Mouse (Mus musculus) hindbrain, embryonic 11.5 days (tissue): ENCODE results near the gene Nup62. TPM values are rescaled to one million over a fixed set of nuclear protein-coding genes. Genes with fewer than 3 reads are reported as not detected.

Experiments used
- ATAC-seq: fragments of 200-750 bp; cut with Nextera tagmentation; 2 replicates; pipeline ENCODE4 v1.8.0; 2017; ENCODE audit warnings: mild to moderate bottlenecking, moderate TSS enrichment, moderate library complexity; ENCODE audit not compliant: low FRiP score
- DNase-seq: peaks from one replicate; pipeline ENCODE4 v3.0.0-alpha.2; 2015; ENCODE audit warnings: low spot score
- H3K27ac ChIP-seq: fragments of 300-500 bp; sonication (generic); 2 replicates; pipeline ENCODE4 v1.5.1; 2014; ENCODE audit warnings: mild to moderate bottlenecking, low read depth, low read length
- H3K27me3 ChIP-seq: fragments of 300-500 bp; sonication (generic); 2 replicates; pipeline ENCODE4 v1.6.1; 2014; ENCODE audit warnings: mild to moderate bottlenecking, low read length, moderate library complexity, mixed read lengths; ENCODE audit not compliant: control insufficient read depth, insufficient read depth
- H3K36me3 ChIP-seq: fragments of 300-500 bp; sonication (generic); 2 replicates; pipeline ENCODE4 v1.6.1; 2014; ENCODE audit warnings: mild to moderate bottlenecking, low read length, moderate library complexity, mixed read lengths; ENCODE audit not compliant: control insufficient read depth, insufficient read depth
- H3K4me1 ChIP-seq: fragments of 300-500 bp; sonication (generic); replicated peaks from 2 replicates; pipeline ENCODE4 v1.6.1; 2014; ENCODE audit warnings: low read length, mixed read lengths; ENCODE audit not compliant: control insufficient read depth, insufficient read depth
- H3K4me2 ChIP-seq: fragments of 300-500 bp; sonication (generic); replicated peaks from 2 replicates; pipeline ENCODE4 v1.6.1; 2014; ENCODE audit warnings: mild to moderate bottlenecking, low read depth, low read length
- H3K4me3 ChIP-seq: fragments of 300-500 bp; sonication (generic); 2 replicates; pipeline ENCODE4 v1.5.1; 2014; ENCODE audit warnings: low read depth, low read length
- H3K9ac ChIP-seq: fragments of 300-500 bp; sonication (generic); 2 replicates; pipeline ENCODE4 v1.6.1; 2014; ENCODE audit warnings: low read depth, low read length
- H3K9me3 ChIP-seq: fragments of 300-500 bp; sonication (generic); 2 replicates; pipeline ENCODE4 v1.6.1; 2016; ENCODE audit warnings: low read length; ENCODE audit not compliant: control insufficient read depth
- WGBS: fragments of 180-500 bp; shearing (Covaris S2); extraction: QIAGEN DNeasy Blood & Tissue Kit; methylation state at CpG from one replicate; pipeline ENCODE4 v1.1.7; 2014; 5-methylcytosine and 5-hydroxymethylcytosine counted together
- polyA plus RNA-seq: library from polyadenylated mRNA; unstranded; fragments of >200 nt; fragmentation: Nextera tagmentation; extraction: Ambion mirVana; gene quantifications from 2 replicates; pipeline ENCODE4 v1.2.1, GENCODE M21; 2014

Gene Nup62
- polyA plus RNA-seq, 1 experiment from 2014 or later: 44.2 TPM

DNA sequence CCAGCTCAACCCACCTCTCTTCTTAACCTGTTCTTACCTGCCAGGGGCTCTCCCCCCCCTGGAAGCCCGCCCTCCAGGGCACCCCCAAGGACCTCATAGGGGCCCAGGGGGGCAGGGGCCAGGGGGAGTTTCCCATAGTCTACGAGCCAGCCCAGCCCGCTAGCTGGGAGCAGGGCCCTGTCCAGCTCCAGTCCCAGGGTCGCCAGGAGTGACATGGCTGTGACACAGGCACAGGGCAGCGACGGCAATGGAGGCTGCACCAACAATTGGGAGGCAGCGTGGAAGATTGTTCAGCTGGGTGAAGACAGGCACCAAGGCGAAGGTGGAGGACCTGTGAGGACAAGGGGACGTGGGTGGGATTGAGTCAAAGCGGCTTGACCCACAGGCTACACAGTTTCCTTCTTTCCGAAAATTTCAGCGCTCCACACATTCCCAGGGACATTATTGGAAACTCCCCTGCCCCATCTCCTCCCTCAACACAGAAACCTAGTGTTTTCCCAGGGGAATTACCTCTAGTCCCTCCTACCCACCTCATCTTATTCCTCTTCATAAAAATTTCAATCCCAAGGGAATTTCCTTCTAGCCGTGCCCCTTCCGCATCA, 835 bp upstream of the Nup62 start:
- H3K4me2 ChIP-seq: peak overlapping the region; percentile 28
- WGBS: 34% methylated on average over 14 of the region's 14 CpGs
- no peaks in the 10 kb centered on the region for H3K9me3 ChIP-seq
- H3K36me3 ChIP-seq: no peaks in the 10 kb centered on the region
- H3K9ac ChIP-seq: peak overlapping the region; percentile 35; the same call in 1 of the 2 replicates
- H3K4me1 ChIP-seq: peaks cover 17% of the 10 kb centered on the region
- peak overlapping the region; percentile 92 for H3K4me3 ChIP-seq
- H3K27me3 ChIP-seq: no peaks in the 10 kb centered on the region
- ATAC-seq: peak; percentile 13
- no peak for DNase-seq
- peak overlapping the region; percentile 93; the same call in 1 of the 2 replicates for H3K27ac ChIP-seq

DNA sequence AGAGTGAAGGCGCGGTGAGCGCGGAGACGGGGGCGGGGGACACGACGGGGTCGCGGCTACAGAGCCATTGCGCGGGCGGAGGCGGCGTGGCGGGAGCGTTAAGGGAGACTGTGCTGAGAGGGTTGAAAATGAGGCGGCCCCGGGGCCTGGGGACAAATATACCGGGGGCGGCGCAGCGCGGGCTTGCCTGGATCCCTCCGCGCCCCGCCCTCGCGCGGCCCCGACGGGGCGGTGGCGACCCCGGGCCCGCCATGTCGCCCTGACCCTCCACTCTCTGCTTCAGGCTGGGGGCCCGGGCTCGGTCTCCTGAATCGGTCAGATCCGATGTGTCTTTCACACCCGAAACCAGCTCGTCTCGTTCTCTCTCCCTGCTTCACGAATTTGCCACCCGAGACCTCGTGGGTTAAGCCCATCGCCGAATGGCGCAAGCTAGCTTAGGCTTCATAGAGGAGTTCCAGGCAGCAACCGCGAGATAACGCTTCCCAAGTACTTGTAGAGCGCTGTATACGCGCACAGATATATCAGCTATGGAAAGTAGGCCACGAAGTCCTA, 658 bp downstream of the Nup62 start, which contains the start of gene Atf5:
Atf5 (minus strand) TSS at position 189 of the 552 bp plus-strand sequence.
- Histone ChIP-seq H3K4me3 (peak within 1 kb of the TSS; percentile 92), H3K36me3 (no peaks in the 10 kb centered on the region), H3K4me2 (peak within 1 kb of the TSS; percentile 80), H3K4me1 (peaks cover 17% of the 10 kb centered on the region), H3K9me3 (no peaks in the 10 kb centered on the region), H3K27me3 (no peaks in the 10 kb centered on the region), H3K9ac (peak within 1 kb of the TSS; percentile 95), H3K27ac (peak within 1 kb of the TSS; percentile 93)
- ATAC-seq: peak; percentile 26
- peak; percentile 75 for DNase-seq
- 1% methylated on average over 52 of the region's 57 CpGs for WGBS

DNA sequence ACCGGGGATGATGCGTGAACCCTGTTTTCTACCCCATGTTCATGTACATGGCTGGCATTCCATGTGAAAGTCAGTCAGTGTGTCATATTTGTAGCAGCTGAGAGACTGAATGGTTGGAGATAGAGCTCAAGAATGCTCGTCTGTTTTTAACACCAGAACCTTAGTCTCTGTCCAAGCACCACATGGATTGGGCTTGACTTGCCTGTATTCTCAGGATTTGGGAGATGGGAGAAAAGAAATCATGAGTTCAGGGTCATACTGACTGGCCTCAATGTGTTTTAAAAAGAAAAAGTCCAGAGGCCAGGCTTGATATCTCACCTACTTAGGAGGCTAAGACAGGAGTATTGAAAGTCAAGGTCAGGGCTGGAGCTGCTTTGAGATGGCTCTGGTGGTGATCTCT, 1.6 kb downstream of the Nup62 start:
- DNase-seq: no peak
- WGBS: 25% methylated on average over 3 of the region's 3 CpGs
- Histone ChIP-seq H3K4me3 (peak overlapping the region; percentile 92), H3K9me3 (no peaks in the 10 kb centered on the region), H3K9ac (peak overlapping the region; percentile 95), H3K36me3 (no peaks in the 10 kb centered on the region), H3K27ac (no peak overlapping the region), H3K27me3 (no peaks in the 10 kb centered on the region), H3K4me1 (peaks cover 17% of the 10 kb centered on the region), H3K4me2 (peak overlapping the region; percentile 80)
- ATAC-seq: no peak

DNA sequence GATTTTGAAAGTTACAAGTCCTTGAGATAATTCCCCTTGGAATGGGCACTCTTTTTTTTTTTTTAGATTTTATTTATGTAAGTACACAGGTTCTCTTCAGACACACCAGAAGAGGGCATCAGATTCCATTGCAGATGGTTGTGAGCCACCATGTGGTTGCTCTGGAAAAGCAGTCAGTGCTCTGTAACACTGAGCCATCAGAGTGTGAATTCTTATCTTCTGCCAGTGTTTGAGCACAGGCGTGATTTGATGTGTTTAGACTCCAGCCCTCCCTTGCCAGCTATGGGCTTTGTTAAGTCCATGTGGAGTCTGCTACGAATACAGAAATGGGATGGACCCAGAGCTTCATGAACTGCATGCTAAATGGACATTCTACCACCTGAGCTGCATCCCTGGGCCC, 2.3 kb downstream of the Nup62 start:
- no peak for ATAC-seq
- Histone ChIP-seq H3K4me1 (peaks cover 17% of the 10 kb centered on the region), H3K4me2 (peak overlapping the region; percentile 80), H3K36me3 (no peaks in the 10 kb centered on the region), H3K4me3 (peak overlapping the region; percentile 92), H3K27me3 (no peaks in the 10 kb centered on the region), H3K27ac (no peak overlapping the region), H3K9me3 (no peaks in the 10 kb centered on the region), H3K9ac (0 out of 2 replicates have a peak overlapping the region, but pooled peaks have one; percentile 95)
- 39% methylated on average over 2 of the region's 2 CpGs for WGBS
- no peak for DNase-seq

DNA sequence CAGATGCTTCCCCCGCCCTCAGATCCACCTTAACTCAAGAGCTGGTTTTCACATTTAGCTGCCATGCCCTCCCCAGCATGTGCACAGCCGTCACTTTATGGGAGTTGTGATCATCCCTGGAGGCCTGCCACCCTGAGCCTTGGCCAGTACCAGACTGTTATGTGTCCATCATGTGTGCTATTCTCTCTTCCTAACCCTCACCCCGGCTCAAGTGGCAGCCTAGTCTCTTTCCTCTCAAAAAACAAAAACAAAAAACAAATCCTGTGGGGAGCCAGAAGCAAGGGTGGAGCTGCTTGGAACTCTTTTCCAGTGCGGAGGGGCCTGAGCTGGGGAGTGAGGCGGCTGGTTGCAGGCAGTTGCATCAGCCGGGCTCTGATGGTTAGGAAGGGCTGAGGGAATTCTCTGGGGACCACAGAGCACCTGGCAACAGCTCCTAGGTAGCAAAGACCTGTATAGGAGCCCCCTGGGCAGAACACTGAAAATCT, 2.9 kb downstream of the Nup62 start:
- peak overlapping the region; percentile 92 for H3K4me3 ChIP-seq
- peak; percentile 22 for DNase-seq
- H3K4me1 ChIP-seq: peaks cover 17% of the 10 kb centered on the region
- no peaks in the 10 kb centered on the region for H3K27me3 ChIP-seq
- 58% methylated on average over 6 of the region's 6 CpGs for WGBS
- H3K9me3 ChIP-seq: no peaks in the 10 kb centered on the region
- ATAC-seq: no peak
- peak overlapping the region; percentile 21; the same call in 1 of the 2 replicates for H3K9ac ChIP-seq
- H3K4me2 ChIP-seq: peak overlapping the region; percentile 80
- no peak overlapping the region for H3K27ac ChIP-seq
- H3K36me3 ChIP-seq: no peaks in the 10 kb centered on the region

DNA sequence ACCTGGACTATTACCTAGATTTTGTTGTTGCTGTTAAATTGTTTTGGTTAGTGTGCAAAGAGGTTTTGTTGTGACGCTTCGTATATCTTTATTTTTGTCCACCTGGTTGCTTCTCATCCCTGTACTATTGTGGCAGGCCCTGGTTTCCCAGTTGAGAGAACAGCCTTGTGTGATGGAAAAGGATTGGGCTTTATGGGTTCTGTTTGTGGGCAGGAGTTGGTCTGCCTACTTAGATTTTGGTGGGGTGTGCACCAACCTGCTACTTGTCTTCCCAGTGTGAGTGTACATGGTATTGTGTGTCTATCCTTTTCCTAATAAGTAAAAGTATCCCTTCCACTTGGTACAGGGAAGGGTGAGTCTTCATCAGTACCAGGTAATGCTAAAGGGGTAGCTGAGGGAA, 3.5 kb downstream of the Nup62 start:
- peak overlapping the region; percentile 92; the same call in 1 of the 2 replicates for H3K4me3 ChIP-seq
- no peaks in the 10 kb centered on the region for H3K27me3 ChIP-seq
- peak overlapping the region; percentile 80 for H3K4me2 ChIP-seq
- H3K36me3 ChIP-seq: no peaks in the 10 kb centered on the region
- peaks cover 17% of the 10 kb centered on the region for H3K4me1 ChIP-seq
- H3K9me3 ChIP-seq: no peaks in the 10 kb centered on the region
- ATAC-seq (no peak), DNase-seq (no peak)
- peak overlapping the region; percentile 21; the same call in 1 of the 2 replicates for H3K9ac ChIP-seq
- WGBS: 91% methylated on average over 2 of the region's 2 CpGs
- no peak overlapping the region for H3K27ac ChIP-seq

DNA sequence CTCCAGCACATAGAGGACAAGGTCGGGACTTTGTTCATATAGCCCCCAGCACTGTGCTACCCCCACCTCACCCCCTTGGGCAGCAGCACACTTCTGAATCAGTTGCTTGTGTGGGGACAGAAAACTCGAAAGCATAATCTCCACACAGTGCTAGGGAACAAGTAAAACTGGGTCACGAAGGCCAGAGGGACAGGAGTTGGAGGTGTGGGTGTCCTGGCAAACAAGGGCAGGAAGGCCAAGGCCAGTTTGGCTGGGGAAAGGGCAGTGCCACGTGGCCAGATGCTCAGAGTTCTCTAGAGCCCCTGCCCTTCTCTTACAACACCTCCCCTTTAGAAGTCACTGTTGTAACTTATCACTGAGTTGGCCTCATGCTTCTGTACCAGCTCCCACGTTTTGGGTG, 4.0 kb downstream of the Nup62 start:
- no peaks in the 10 kb centered on the region for H3K9me3 ChIP-seq
- no peak overlapping the region for H3K9ac ChIP-seq
- no peak for ATAC-seq
- 73% methylated on average over 5 of the region's 5 CpGs for WGBS
- no peak overlapping the region for H3K4me2 ChIP-seq
- no peak overlapping the region for H3K27ac ChIP-seq
- H3K27me3 ChIP-seq: no peaks in the 10 kb centered on the region
- no peak overlapping the region for H3K4me3 ChIP-seq
- DNase-seq: no peak
- H3K36me3 ChIP-seq: no peaks in the 10 kb centered on the region
- H3K4me1 ChIP-seq: peaks cover 16% of the 10 kb centered on the region

DNA sequence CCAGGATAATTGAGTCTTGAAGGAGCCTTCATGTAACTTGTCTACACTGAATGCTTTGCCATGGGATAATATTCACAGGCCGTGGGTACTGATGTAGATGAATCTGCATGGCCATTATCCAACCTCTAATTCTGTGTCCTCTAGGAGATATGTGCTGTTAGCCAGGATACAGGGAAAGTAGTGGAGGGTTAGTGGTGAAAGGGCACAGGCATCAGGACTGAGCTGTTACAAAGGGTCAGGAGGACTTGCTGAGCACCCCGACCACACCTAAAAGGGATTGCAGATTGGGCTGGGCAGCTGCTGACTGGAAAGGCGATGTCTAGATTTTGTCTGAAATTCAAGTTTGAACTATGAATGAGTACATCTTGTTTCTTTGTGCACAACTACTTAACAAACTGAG, 4.6 kb downstream of the Nup62 start:
- no peak for DNase-seq
- WGBS: 96% methylated on average over 3 of the region's 3 CpGs
- H3K9me3 ChIP-seq: no peaks in the 10 kb centered on the region
- H3K4me1 ChIP-seq: peaks cover 13% of the 10 kb centered on the region
- no peak for ATAC-seq
- no peak overlapping the region for H3K27ac ChIP-seq
- no peaks in the 10 kb centered on the region for H3K36me3 ChIP-seq
- H3K27me3 ChIP-seq: no peaks in the 10 kb centered on the region
- no peak overlapping the region for H3K4me3 ChIP-seq
- H3K4me2 ChIP-seq: no peak overlapping the region
- no peak overlapping the region for H3K9ac ChIP-seq
